Mouse (Mus musculus): Measurements from ENCODE around the gene Gm11168.
A peak's percentile ranks its signal among the peaks of the same experiment; 100 is the strongest.
"Not testable (repeated sequence)": the region's sequence is repeated elsewhere in the genome, so short reads cannot be mapped to it uniquely, and the experiment has no call there.

The Gm11168 gene

GRCm38 (mm10) chr9:3025653-3026052 lies 22.5 kb downstream of the Gm11168 start:
- DNase-seq, result peak; percentile 43 to 48

DNA sequence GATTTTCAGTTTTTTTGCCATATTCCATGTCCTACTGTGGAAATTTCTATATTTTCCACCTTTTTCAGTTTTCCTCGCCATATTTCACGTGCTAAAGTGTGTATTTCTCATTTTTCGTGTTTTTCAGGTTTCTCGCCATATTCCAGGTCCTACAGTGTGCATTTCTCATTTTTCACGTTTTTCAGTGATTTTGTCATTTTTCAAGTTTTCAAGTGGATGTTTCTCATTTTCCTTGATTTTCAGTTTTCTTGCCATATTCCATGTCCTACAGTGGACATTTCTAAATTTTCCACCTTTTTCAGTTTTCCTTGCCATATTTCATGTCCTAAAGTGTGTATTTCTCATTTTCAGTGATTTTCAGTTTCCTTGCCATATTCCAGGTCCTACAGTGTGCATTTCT lies 23.0 kb downstream of the Gm11168 start:
- not testable (repeated sequence) for DNase-seq

DNA sequence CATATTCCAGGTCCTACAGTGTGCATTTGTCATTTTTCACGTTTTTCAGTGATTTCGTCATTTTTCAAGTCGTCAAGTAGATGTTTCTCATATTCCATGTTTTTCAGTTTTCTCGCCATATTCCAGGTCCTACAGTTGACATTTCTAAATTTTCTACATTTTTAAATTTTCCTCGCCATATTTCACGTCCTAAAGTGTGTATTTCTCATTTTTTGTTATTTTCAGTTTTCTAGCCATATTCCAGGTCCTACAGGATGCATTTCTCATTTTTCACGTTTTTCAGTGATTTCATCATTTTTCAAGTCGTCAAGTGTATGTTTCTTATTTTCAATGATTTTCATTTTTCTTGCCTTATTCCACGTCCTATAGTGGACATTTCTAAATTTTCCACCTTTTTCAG lies 23.6 kb downstream of the Gm11168 start:
- peak in 1 of 2 experiments; percentile 8 for DNase-seq

- DNase-seq, result not testable (repeated sequence)
These were observed 24.1 kb downstream of the Gm11168 start for GRCm38 (mm10) chr9:3027200-3027599.

DNA sequence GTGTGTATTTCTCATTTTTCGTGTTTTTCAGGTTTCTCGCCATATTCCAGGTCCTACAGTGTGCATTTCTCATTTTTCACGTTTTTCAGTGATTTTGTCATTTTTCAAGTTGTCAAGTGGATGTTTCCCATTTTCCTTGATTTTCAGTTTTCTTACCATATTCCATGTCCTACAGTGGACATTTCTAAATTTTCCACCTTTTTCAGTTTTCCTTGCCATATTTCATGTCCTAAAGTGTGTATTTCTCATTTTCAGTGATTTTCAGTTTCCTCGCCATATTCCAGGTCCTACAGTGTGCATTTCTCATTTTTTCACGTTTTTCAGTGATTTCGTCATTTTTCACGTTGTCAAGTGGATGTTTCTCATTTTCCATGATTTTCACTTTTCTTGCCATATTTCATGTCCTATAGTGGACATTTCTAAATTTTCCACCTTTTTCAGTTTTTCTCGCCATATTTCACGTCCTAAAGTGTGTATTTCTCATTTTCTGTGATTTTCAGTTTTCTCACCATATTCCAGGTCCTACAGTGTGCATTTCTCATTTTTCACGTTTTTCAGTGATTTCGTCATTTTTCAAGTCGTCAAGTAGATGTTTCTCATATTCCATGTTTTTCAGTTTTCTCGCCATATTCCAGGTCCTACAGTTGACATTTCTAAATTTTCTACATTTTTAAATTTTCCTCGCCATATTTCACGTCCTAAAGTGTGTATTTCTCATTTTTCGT lies 26.3 kb downstream of the Gm11168 start:
- peak; percentile 10 to 29 for DNase-seq

- not testable (repeated sequence) for DNase-seq
These were observed 27.7 kb downstream of the Gm11168 start for GRCm38 (mm10) chr9:3030677-3031318.

DNA sequence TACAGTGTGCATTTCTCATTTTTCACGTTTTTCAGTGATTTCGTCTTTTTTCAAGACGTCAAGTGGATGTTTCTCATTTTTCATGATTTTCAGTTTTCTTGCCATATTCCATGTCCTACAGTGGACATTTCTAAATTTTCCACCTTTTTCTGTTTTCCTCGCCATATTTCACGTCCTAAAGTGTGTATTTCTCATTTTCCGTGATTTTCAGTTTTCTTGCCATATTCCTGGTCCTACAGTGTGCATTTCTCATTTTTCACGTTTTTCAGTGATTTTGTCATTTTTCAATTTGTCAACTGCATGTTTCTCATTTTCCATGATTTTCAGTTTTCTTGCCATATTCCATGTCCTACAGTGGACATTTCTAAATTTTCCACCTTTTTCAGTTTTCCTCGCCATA lies 31.2 kb downstream of the Gm11168 start, which contains the start of gene Gm17535:
TSS of gene Gm17535 (plus strand) at position 301 of the 400 bp plus-strand sequence.
- DNase-seq, result not testable (repeated sequence)

DNA sequence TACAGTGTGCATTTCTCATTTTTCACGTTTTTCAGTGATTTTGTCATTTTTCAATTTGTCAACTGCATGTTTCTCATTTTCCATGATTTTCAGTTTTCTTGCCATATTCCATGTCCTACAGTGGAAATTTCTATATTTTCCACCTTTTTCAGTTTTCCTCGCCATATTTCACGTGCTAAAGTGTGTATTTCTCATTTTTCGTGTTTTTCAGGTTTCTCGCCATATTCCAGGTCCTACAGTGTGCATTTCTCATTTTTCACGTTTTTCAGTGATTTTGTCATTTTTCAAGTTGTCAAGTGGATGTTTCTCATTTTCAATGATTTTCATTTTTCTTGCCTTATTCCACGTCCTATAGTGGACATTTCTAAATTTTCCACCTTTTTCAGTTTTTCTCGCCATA lies 33.4 kb downstream of the Gm11168 start, which contains the start of gene Gm10715:
TSS of gene Gm10715 (plus strand) at position 301 of the 400 bp plus-strand sequence.
- not testable (repeated sequence) for DNase-seq

GRCm38 (mm10) chr9:3038161-3038560 lies 35.0 kb downstream of the Gm11168 start:
- DNase-seq, result not testable (repeated sequence)
